9 mouse cellular contexts compared by ENCODE assay signal in genomic region chr2:25290101-25290815, GRCm38 (mm10). TPM values are rescaled to one million over a fixed set of nuclear protein-coding genes. Genes with fewer than 3 reads are reported as not detected.
A peak's percentile ranks its signal among the peaks of the same experiment; 100 is the strongest.
DNase-seq lines count a peak whose midpoint lies in the region; ATAC-seq lines count a peak whose summit lies in the region.
"Had no signal": no experiment of that assay in that cellular context is flagged by ENCODE, and none has a peak within 500 bp of the region (broad histone marks: within the 10 kb centered on the region; RNA-seq: fewer than 3 reads in every experiment).

No protein-coding gene starts in this region.

- intact Hi-C loops in left cerebral cortex, postnatal 36 days (cut with DNase I): no loop called here

- H3K4me3 ChIP-seq in liver, embryonic 11.5 days (ENCODE audit: low read depth, low read length): peak overlapping the region; percentile 20; the same call in 1 of the 2 replicates
- H3K4me3 ChIP-seq in liver, embryonic 12.5 days: no peak overlapping the region
- peak overlapping the region; percentile 10; the same call in 1 of the 2 replicates for H3K4me3 ChIP-seq in hindbrain, embryonic 11.5 days (ENCODE audit: low read depth, low read length)

- H3K36me3 ChIP-seq in liver, embryonic 11.5 days (ENCODE audit: control insufficient read depth, insufficient read depth, low read length): peaks cover 4% of the 10 kb centered on the region; the same call in 1 of the 2 replicates
- H3K36me3 ChIP-seq in liver, embryonic 12.5 days: peaks cover 12% of the 10 kb centered on the region
- H3K36me3 ChIP-seq in hindbrain, embryonic 11.5 days (ENCODE audit: control insufficient read depth, insufficient read depth, low read length): no peaks in the 10 kb centered on the region

- no peak overlapping the region for H3K9ac ChIP-seq in liver, embryonic 11.5 days (ENCODE audit: low read depth, low read length)
- no peak overlapping the region for H3K9ac ChIP-seq in liver, embryonic 12.5 days
- no peak overlapping the region for H3K9ac ChIP-seq in hindbrain, embryonic 11.5 days (ENCODE audit: low read depth, low read length)

- H3K27ac ChIP-seq in liver, embryonic 11.5 days (ENCODE audit: low read depth, low read length): no peak overlapping the region
- no peak overlapping the region for H3K27ac ChIP-seq in liver, embryonic 12.5 days
- no peak overlapping the region for H3K27ac ChIP-seq in hindbrain, embryonic 11.5 days (ENCODE audit: low read depth, low read length)

- H3K9me3 ChIP-seq in liver, embryonic 11.5 days (ENCODE audit: control insufficient read depth, low read length): no peaks in the 10 kb centered on the region
- no peaks in the 10 kb centered on the region for H3K9me3 ChIP-seq in liver, embryonic 12.5 days (replicated peaks)
- H3K9me3 ChIP-seq in hindbrain, embryonic 11.5 days (ENCODE audit: control insufficient read depth, low read length): no peaks in the 10 kb centered on the region

- no peak for DNase-seq in liver, embryonic 11.5 days (ENCODE audit: low spot score)
- DNase-seq in cerebellum, adult 8-10 months: peak; percentile 80
- peak; percentile 38 for DNase-seq in hindbrain, embryonic 11.5 days (ENCODE audit: low spot score)
- DNase-seq in left cerebral cortex, postnatal 36 days (ENCODE audit: low spot score in 2 of 2): peak; percentile 75 to 78
- DNase-seq in right cerebral cortex, postnatal 10 days (ENCODE audit: low spot score in 2 of 2): peak; percentile 78 to 81
- DNase-seq in ovary, postnatal 14 days (ENCODE audit: low spot score): no peak
- DNase-seq in thymus, postnatal 10 days (ENCODE audit: low spot score in 2 of 2): no peak

- no peak for ATAC-seq in liver, embryonic 11.5 days (replicated peaks; ENCODE audit: low FRiP score)
- ATAC-seq in liver, embryonic 12.5 days: no peak
- no peak for ATAC-seq in hindbrain, embryonic 11.5 days (ENCODE audit: low FRiP score)

- peaks cover 75% of the 10 kb centered on the region for H3K27me3 ChIP-seq in liver, embryonic 11.5 days (replicated peaks; ENCODE audit: control insufficient read depth, insufficient read depth, low read length)
- H3K27me3 ChIP-seq in liver, embryonic 12.5 days (replicated peaks): peaks cover 76% of the 10 kb centered on the region
- H3K27me3 ChIP-seq in hindbrain, embryonic 11.5 days (ENCODE audit: control insufficient read depth, insufficient read depth, low read length): peaks cover 59% of the 10 kb centered on the region

- 4% methylated on average over 54 of the region's 54 CpGs for WGBS in liver, embryonic 11.5 days
- 3% methylated on average over 54 of the region's 54 CpGs for WGBS in liver, embryonic 12.5 days (ENCODE audit: insufficient replicate concordance)
- 2% methylated on average over 54 of the region's 54 CpGs for WGBS in hindbrain, embryonic 11.5 days

- peaks cover 28% of the 10 kb centered on the region for H3K4me1 ChIP-seq in liver, embryonic 11.5 days (replicated peaks; ENCODE audit: control insufficient read depth, insufficient read depth, low read length)
- peaks cover 31% of the 10 kb centered on the region for H3K4me1 ChIP-seq in liver, embryonic 12.5 days
- H3K4me1 ChIP-seq in hindbrain, embryonic 11.5 days (replicated peaks; ENCODE audit: control insufficient read depth, insufficient read depth, low read length): peaks cover 5% of the 10 kb centered on the region; the same call in 1 of the 2 replicates

- peak overlapping the region; percentile 20; the same call in 1 of the 2 replicates for H3K4me2 ChIP-seq in liver, embryonic 11.5 days
- H3K4me2 ChIP-seq in liver, embryonic 12.5 days: no peak overlapping the region
- H3K4me2 ChIP-seq in hindbrain, embryonic 11.5 days (replicated peaks; ENCODE audit: low read depth, low read length): no peak overlapping the region

RNA-seq across cellular contexts. Expression of gene Lrrc26, which starts 0.5 kb away (rescaled TPM):
- polyA plus RNA-seq in liver, embryonic 11.5 days (2014; fragmentation: Nextera tagmentation; extraction: Ambion mirVana): not detected in 2 replicates
- not detected in 2 replicates for polyA plus RNA-seq in liver, embryonic 12.5 days (2016; fragmentation: Nextera tagmentation; extraction: Ambion mirVana)
- polyA plus RNA-seq in hindbrain, embryonic 11.5 days (2014; fragmentation: Nextera tagmentation; extraction: Ambion mirVana): not detected in 2 replicates
- not detected for total RNA-seq in left cerebral cortex, postnatal 36 days (2021)
- total RNA-seq: layer of hippocampus, adult 8-10 months had no signal

RNA-seq across cellular contexts. Expression of gene Tmem210, which starts 2.3 kb away (rescaled TPM):
- polyA plus RNA-seq in liver, embryonic 11.5 days (2014; fragmentation: Nextera tagmentation; extraction: Ambion mirVana): not detected in 2 replicates
- polyA plus RNA-seq in liver, embryonic 12.5 days (2016; fragmentation: Nextera tagmentation; extraction: Ambion mirVana): not detected in 2 replicates
- polyA plus RNA-seq in hindbrain, embryonic 11.5 days (2014; fragmentation: Nextera tagmentation; extraction: Ambion mirVana): not detected in 2 replicates
- not detected for total RNA-seq in left cerebral cortex, postnatal 36 days (2021)
- total RNA-seq: layer of hippocampus, adult 8-10 months had no signal

RNA-seq across cellular contexts. Expression of gene Anapc2, which starts 18.0 kb away (rescaled TPM):
- polyA plus RNA-seq in liver, embryonic 11.5 days (2014; fragmentation: Nextera tagmentation; extraction: Ambion mirVana): 74.7 and 77.6 TPM in 2 replicates
- 63.6 and 65.3 TPM in 2 replicates for polyA plus RNA-seq in liver, embryonic 12.5 days (2016; fragmentation: Nextera tagmentation; extraction: Ambion mirVana)
- polyA plus RNA-seq in hindbrain, embryonic 11.5 days (2014; fragmentation: Nextera tagmentation; extraction: Ambion mirVana): 107 and 110 TPM in 2 replicates
- total RNA-seq in left cerebral cortex, postnatal 36 days (2021): 10 to 100 TPM; 78.9 to 82.8 TPM

RNA-seq across cellular contexts. Expression of gene Ssna1, which starts 18.0 kb away (rescaled TPM):
- polyA plus RNA-seq in liver, embryonic 11.5 days (2014; fragmentation: Nextera tagmentation; extraction: Ambion mirVana): 233 and 237 TPM in 2 replicates
- polyA plus RNA-seq in liver, embryonic 12.5 days (2016; fragmentation: Nextera tagmentation; extraction: Ambion mirVana): 164 and 179 TPM in 2 replicates
- polyA plus RNA-seq in hindbrain, embryonic 11.5 days (2014; fragmentation: Nextera tagmentation; extraction: Ambion mirVana): 244 and 248 TPM in 2 replicates
- total RNA-seq in left cerebral cortex, postnatal 36 days (2021): 10 to 100 TPM; 60.1 to 68.3 TPM

RNA-seq across cellular contexts. Expression of gene Tprn, which starts 27.8 kb away (rescaled TPM):
- 9.6 and 10.3 TPM in 2 replicates for polyA plus RNA-seq in liver, embryonic 11.5 days (2014; fragmentation: Nextera tagmentation; extraction: Ambion mirVana)
- 7.9 and 9.0 TPM in 2 replicates for polyA plus RNA-seq in liver, embryonic 12.5 days (2016; fragmentation: Nextera tagmentation; extraction: Ambion mirVana)
- 4.0 and 4.5 TPM in 2 replicates for polyA plus RNA-seq in hindbrain, embryonic 11.5 days (2014; fragmentation: Nextera tagmentation; extraction: Ambion mirVana)
- 10 to 100 TPM; 18.5 to 24.7 TPM for total RNA-seq in left cerebral cortex, postnatal 36 days (2021)

Comparison
In these comparisons a context has a peak if more than half of its experiments do, and no peak if none do; other contexts are left out.
1. DNase-seq: peak in cerebellum, adult 8-10 months (single experiment), hindbrain, embryonic 11.5 days (single experiment), left cerebral cortex, postnatal 36 days (2 of 2) and right cerebral cortex, postnatal 10 days (2 of 2); none in liver, embryonic 11.5 days (single experiment), ovary, postnatal 14 days (single experiment) and thymus, postnatal 10 days (0 of 2).